Mouse (Mus musculus) ovary, adult 18-20 months (tissue): ENCODE data around the gene 1700020A23Rik.
"Not testable (repeated sequence)": the region's sequence is repeated elsewhere in the genome, so short reads cannot be mapped to it uniquely, and the experiment has no call there.

Experiments used
- DNase-seq: peaks from one replicate; pipeline ENCODE4 v3.0.0; 2022; ENCODE audit warnings: low spot score, mixed read lengths

The 1700020A23Rik gene

GRCm38 (mm10) chr2:130404939-130405338, at the start of gene 1700020A23Rik, which contains the start of gene Gm28372:
Gene 1700020A23Rik, plus strand, starts transcription at chr2:130405259.
Gene Gm28372, plus strand, starts transcription at chr2:130405239.
- no peak for DNase-seq

- no peak for DNase-seq
These were observed 47.5 kb upstream of the 1700020A23Rik start for GRCm38 (mm10) chr2:130357551-130357950.

GRCm38 (mm10) chr2:130358852-130359251, 46.2 kb upstream of the 1700020A23Rik start:
- DNase-seq = no peak

GRCm38 (mm10) chr2:130362511-130363026, 42.5 kb upstream of the 1700020A23Rik start:
- no peak for DNase-seq

- DNase-seq = no peak
These were observed 39.6 kb upstream of the 1700020A23Rik start for GRCm38 (mm10) chr2:130365211-130366094.

- no peak for DNase-seq
These were observed 37.7 kb upstream of the 1700020A23Rik start for GRCm38 (mm10) chr2:130367386-130367785.

GRCm38 (mm10) chr2:130373026-130373425, 32.0 kb upstream of the 1700020A23Rik start:
- DNase-seq = not testable (repeated sequence)

- no peak for DNase-seq
These were observed 30.1 kb upstream of the 1700020A23Rik start for GRCm38 (mm10) chr2:130374951-130375350.

GRCm38 (mm10) chr2:130383205-130383604, 21.9 kb upstream of the 1700020A23Rik start:
- DNase-seq = no peak

GRCm38 (mm10) chr2:130383895-130384294, 21.2 kb upstream of the 1700020A23Rik start:
- no peak for DNase-seq

- no peak for DNase-seq
These were observed 18.8 kb upstream of the 1700020A23Rik start for GRCm38 (mm10) chr2:130386212-130386611.

GRCm38 (mm10) chr2:130388796-130389195, 16.3 kb upstream of the 1700020A23Rik start:
- no peak for DNase-seq

- no peak for DNase-seq
These were observed 13.9 kb upstream of the 1700020A23Rik start for GRCm38 (mm10) chr2:130390993-130391625.

GRCm38 (mm10) chr2:130392836-130393235, 12.2 kb upstream of the 1700020A23Rik start:
- DNase-seq = no peak

GRCm38 (mm10) chr2:130395696-130396095, 9.4 kb upstream of the 1700020A23Rik start:
- DNase-seq = no peak

GRCm38 (mm10) chr2:130397186-130397985, 7.7 kb upstream of the 1700020A23Rik start, which contains the start of gene Cpxm1:
Gene Cpxm1, minus strand, starts transcription at chr2:130397574.
- DNase-seq = no peak

GRCm38 (mm10) chr2:130398091-130398490, 7.0 kb upstream of the 1700020A23Rik start:
- DNase-seq = no peak

GRCm38 (mm10) chr2:130400046-130400445, 5.0 kb upstream of the 1700020A23Rik start:
- no peak for DNase-seq

- DNase-seq = no peak
These were observed 3.2 kb upstream of the 1700020A23Rik start for GRCm38 (mm10) chr2:130401891-130402290.

- DNase-seq = no peak
These were observed 1.1 kb downstream of the 1700020A23Rik start, which contains the start of gene Tmem239 for GRCm38 (mm10) chr2:130406178-130406577. Gene Tmem239, plus strand, starts transcription at chr2:130406478.

- no peak for DNase-seq
These were observed 3.1 kb downstream of the 1700020A23Rik start for GRCm38 (mm10) chr2:130408194-130408593.
